Mouse (Mus musculus) forebrain, postnatal 0 days (tissue): Measurements from ENCODE around the gene Dyrk1a. TPM values are rescaled to one million over a fixed set of nuclear protein-coding genes. Genes with fewer than 3 reads are reported as not detected.

Experiments
- ATAC-seq: fragments of 200-750 bp; cut with Nextera tagmentation; 2 replicates; pipeline ENCODE4 v1.8.0; 2017; ENCODE audit warnings: mild to moderate bottlenecking, moderate library complexity
- DNase-seq: peaks from one replicate; pipeline ENCODE4 v3.0.0-alpha.2; 2015
- H3K27ac ChIP-seq: fragments of 300-500 bp; sonication (generic); 2 replicates; pipeline ENCODE4 v1.5.1; 2014; ENCODE audit warnings: low read depth, mild to moderate bottlenecking, antibody characterized with exemption, low read length, moderate library complexity, mixed read lengths
- H3K27me3 ChIP-seq: fragments of 300-500 bp; sonication (generic); 2 replicates; pipeline ENCODE4 v1.6.1; 2014; ENCODE audit warnings: mild to moderate bottlenecking, low read length, mixed read lengths; ENCODE audit not compliant: insufficient read depth
- H3K36me3 ChIP-seq: fragments of 300-500 bp; sonication (generic); 2 replicates; pipeline ENCODE4 v1.6.1; 2014; ENCODE audit warnings: mild to moderate bottlenecking, moderate library complexity; ENCODE audit not compliant: insufficient read depth
- H3K4me1 ChIP-seq: fragments of 300-500 bp; sonication (generic); 2 replicates; pipeline ENCODE4 v1.6.1; 2014; ENCODE audit warnings: antibody characterized with exemption; ENCODE audit not compliant: insufficient read depth
- H3K4me2 ChIP-seq: fragments of 300-500 bp; sonication (generic); 2 replicates; pipeline ENCODE4 v1.6.1; 2014; ENCODE audit warnings: low read depth, mild to moderate bottlenecking, moderate library complexity
- H3K4me3 ChIP-seq: fragments of 300-500 bp; sonication (generic); 2 replicates; pipeline ENCODE4 v1.5.1; 2014; ENCODE audit warnings: low read depth, low read length, mixed read lengths
- H3K9ac ChIP-seq: fragments of 300-500 bp; sonication (generic); 2 replicates; pipeline ENCODE4 v1.6.1; 2014; ENCODE audit warnings: mild to moderate bottlenecking
- H3K9me3 ChIP-seq: fragments of 300-500 bp; sonication (generic); 2 replicates; pipeline ENCODE4 v1.6.1; 2016; ENCODE audit warnings: low read length
- CTCF ChIP-seq: sonication (generic); IDR thresholded peaks from 2 replicates; pipeline ENCODE4 v1.5.1; 2016; ENCODE audit warnings: antibody characterized with exemption, control low read depth, low read depth
- WGBS: fragments of 180-500 bp; shearing (Covaris S2); extraction: QIAGEN DNeasy Blood & Tissue Kit; methylation state at CpG from one replicate; pipeline ENCODE4 v1.1.7; 2014; 5-methylcytosine and 5-hydroxymethylcytosine counted together
- polyA plus RNA-seq: library from polyadenylated mRNA; unstranded; fragments of >200 nt; fragmentation: Nextera tagmentation; extraction: Ambion mirVana; gene quantifications from 2 replicates; pipeline ENCODE4 v1.2.1, GENCODE M21; 2015
- total RNA-seq: library from RNA; depleted of rRNA; stranded (reverse); fragments of >200 nt; gene quantifications from 2 replicates; pipeline ENCODE4 v1.2.3, GENCODE M21; 2014

The Dyrk1a gene
- total and polyA plus RNA-seq, 2 experiments from 2014 or later: 13.5 to 101 TPM

DNA sequence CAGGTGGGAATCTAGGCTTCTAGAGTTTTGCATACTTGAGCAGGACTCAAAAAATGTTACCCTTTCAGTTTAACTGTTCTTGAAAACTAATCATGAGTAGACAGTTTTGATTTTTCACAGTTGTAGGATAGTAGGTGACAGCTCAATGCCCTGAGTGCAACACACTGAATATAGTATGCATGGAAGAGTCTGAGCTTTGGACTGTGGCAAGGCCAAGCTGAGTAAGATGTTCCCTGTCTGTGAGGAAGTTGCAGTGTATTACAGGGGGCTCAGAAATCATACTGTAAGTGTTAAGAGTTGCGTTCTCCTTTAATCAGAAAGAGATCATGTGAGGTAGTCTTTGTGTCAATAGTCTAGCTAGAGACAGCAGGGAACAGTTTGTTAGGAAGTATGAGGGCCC lies 20.4 kb downstream of the Dyrk1a start:
- no peaks in the 10 kb centered on the region for H3K27me3 ChIP-seq
- no peak for TF ChIP-seq CTCF
- H3K27ac ChIP-seq: no peak overlapping the region
- H3K36me3 ChIP-seq: no peaks in the 10 kb centered on the region
- H3K4me2 ChIP-seq: no peak overlapping the region
- H3K4me3 ChIP-seq: no peak overlapping the region
- DNase-seq (no peak), ATAC-seq (no peak)
- WGBS: 79% methylated on average over 1 of the region's 1 CpGs
- H3K4me1 ChIP-seq: peaks cover 5% of the 10 kb centered on the region; the same call in 1 of the 2 replicates
- no peaks in the 10 kb centered on the region for H3K9me3 ChIP-seq
- no peak overlapping the region for H3K9ac ChIP-seq

DNA sequence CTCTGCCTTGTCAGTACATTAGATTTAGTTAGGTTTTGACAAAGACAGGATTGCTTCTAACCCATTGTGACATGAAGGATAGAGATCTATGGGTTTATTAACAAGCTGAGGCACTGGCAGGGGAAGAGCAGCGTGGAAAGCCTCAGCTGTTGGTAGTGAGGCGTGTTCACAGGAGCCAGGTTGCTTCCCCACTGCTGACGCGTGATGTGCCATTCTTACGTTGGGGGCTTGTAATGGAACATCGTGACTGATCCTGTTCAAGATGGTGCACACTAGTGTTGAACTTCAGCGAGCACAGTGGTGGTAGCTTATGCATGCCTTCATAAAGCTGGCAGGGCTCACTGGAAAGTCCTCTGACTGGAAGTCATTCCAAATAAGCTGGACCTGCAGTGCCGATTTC lies 21.2 kb downstream of the Dyrk1a start:
- no peak overlapping the region for H3K4me2 ChIP-seq
- no peaks in the 10 kb centered on the region for H3K9me3 ChIP-seq
- H3K27me3 ChIP-seq: no peaks in the 10 kb centered on the region
- WGBS: 67% methylated on average over 8 of the region's 8 CpGs
- H3K9ac ChIP-seq: no peak overlapping the region
- no peak overlapping the region for H3K27ac ChIP-seq
- H3K4me1 ChIP-seq: peaks cover 5% of the 10 kb centered on the region; the same call in 1 of the 2 replicates
- H3K36me3 ChIP-seq: no peaks in the 10 kb centered on the region
- DNase-seq (no peak), ATAC-seq (no peak)
- no peak overlapping the region for H3K4me3 ChIP-seq
- no peak for TF ChIP-seq CTCF

DNA sequence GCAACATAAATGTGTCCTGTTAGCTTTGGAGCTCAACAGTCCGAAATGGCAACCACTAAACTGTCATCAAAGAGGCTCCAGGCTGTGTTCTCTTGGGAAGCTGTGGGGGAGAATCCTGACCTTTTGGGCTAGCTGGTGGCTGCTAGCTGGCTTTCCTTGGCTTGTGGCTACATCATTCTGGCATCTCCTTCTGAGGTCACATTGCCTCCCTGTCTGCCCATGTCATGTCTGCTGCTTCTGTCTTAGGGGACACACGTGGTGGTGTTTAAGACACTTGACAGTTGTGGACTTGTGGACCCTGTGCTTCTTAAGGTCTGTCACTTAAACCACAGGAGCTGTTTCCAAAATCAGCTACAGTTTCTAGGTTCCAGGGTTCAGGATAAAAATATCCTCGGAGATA lies 21.7 kb downstream of the Dyrk1a start:
- WGBS: 85% methylated on average over 3 of the region's 3 CpGs
- Histone ChIP-seq H3K9me3 (no peaks in the 10 kb centered on the region), H3K36me3 (no peaks in the 10 kb centered on the region), H3K4me1 (peaks cover 5% of the 10 kb centered on the region; the same call in 1 of the 2 replicates), H3K9ac (no peak overlapping the region), H3K27me3 (no peaks in the 10 kb centered on the region), H3K4me3 (no peak overlapping the region), H3K27ac (no peak overlapping the region), H3K4me2 (no peak overlapping the region)
- DNase-seq: no peak
- TF ChIP-seq CTCF: no peak
- no peak for ATAC-seq

DNA sequence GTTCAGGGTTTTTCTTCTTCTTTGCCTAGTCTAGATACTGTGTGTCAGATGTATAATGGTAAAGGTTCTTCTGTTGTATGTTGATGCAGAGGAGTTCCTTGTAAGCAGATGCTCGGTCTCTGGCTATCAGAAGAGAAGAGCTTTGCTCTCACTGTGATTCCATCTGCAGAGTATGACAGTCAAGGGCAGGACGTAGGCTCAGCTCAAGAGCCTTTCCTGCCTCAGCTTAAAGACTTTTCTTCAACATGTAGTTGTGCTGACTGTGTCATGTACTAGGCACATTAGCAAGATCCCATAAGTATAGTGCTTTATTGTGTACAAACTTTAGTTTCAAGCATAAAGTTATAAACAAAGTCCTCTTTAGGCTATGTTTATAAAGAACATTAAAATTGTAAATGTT lies 26.8 kb downstream of the Dyrk1a start:
- no peak for ATAC-seq
- Histone ChIP-seq H3K4me2 (no peak overlapping the region), H3K9ac (no peak overlapping the region), H3K36me3 (no peaks in the 10 kb centered on the region), H3K4me1 (0 out of 2 replicates have a peak, but pooled peaks cover 6% of the 10 kb centered on the region), H3K27ac (no peak overlapping the region), H3K27me3 (no peaks in the 10 kb centered on the region), H3K9me3 (no peaks in the 10 kb centered on the region), H3K4me3 (no peak overlapping the region)
- no peak for DNase-seq
- TF ChIP-seq CTCF: no peak
- WGBS: 79% methylated on average over 2 of the region's 2 CpGs

- Histone ChIP-seq H3K27ac (no peak overlapping the region), H3K27me3 (no peaks in the 10 kb centered on the region), H3K9ac (no peak overlapping the region), H3K36me3 (no peaks in the 10 kb centered on the region), H3K4me2 (no peak overlapping the region), H3K9me3 (no peaks in the 10 kb centered on the region), H3K4me1 (0 out of 2 replicates have a peak, but pooled peaks cover 10% of the 10 kb centered on the region), H3K4me3 (no peak overlapping the region)
- ATAC-seq (no peak), DNase-seq (no peak)
- TF ChIP-seq CTCF: no peak
- 59% methylated on average over 1 of the region's 1 CpGs for WGBS
These were observed 27.8 kb downstream of the Dyrk1a start for GRCm38 (mm10) chr16:94597640-94598039.

- DNase-seq (no peak), ATAC-seq (no peak)
- H3K4me1 ChIP-seq: 0 out of 2 replicates have a peak, but pooled peaks cover 10% of the 10 kb centered on the region
- H3K9ac ChIP-seq: no peak overlapping the region
- H3K4me3 ChIP-seq: no peak overlapping the region
- no peaks in the 10 kb centered on the region for H3K9me3 ChIP-seq
- TF ChIP-seq CTCF: no peak
- no peaks in the 10 kb centered on the region for H3K36me3 ChIP-seq
- no peak overlapping the region for H3K4me2 ChIP-seq
- no peak overlapping the region for H3K27ac ChIP-seq
- no peaks in the 10 kb centered on the region for H3K27me3 ChIP-seq
- 46% methylated on average over 6 of the region's 6 CpGs for WGBS
These were observed 30.3 kb downstream of the Dyrk1a start for GRCm38 (mm10) chr16:94599977-94600724.

DNA sequence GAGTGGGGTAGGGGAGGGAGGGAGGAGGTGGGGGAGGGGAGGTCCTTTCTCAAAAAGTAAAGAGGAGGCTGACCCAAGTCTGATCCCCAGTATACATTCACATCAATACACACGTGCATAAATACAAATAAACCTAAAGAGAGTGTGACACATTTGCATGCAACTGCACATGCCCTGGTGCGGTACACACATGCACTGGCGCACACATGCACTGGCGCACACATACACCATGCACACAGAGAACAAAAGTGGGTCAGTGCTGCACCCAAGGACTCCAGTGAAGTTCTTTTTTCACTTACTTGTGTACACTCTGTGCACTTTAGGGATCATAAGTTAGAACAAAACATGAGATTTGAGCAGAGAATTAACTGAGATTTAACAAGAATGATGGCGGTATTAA lies 31.3 kb downstream of the Dyrk1a start:
- WGBS: 65% methylated on average over 5 of the region's 5 CpGs
- Histone ChIP-seq H3K4me3 (no peak overlapping the region), H3K9me3 (no peaks in the 10 kb centered on the region), H3K4me1 (0 out of 2 replicates have a peak, but pooled peaks cover 10% of the 10 kb centered on the region), H3K4me2 (no peak overlapping the region), H3K27ac (no peak overlapping the region), H3K36me3 (no peaks in the 10 kb centered on the region), H3K27me3 (no peaks in the 10 kb centered on the region), H3K9ac (no peak overlapping the region)
- DNase-seq (no peak), ATAC-seq (no peak)
- no peak for TF ChIP-seq CTCF
